Mouse (Mus musculus) T-helper 1 cell (primary cell): ENCODE measurements around the gene Gan.

ENCODE experiments used
- in situ Hi-C: fragments of 300-600 bp; cut with MboI, MseI; formaldehyde crosslinking; loops from one replicate; pipeline ENCODE4 v1.15.1; 2025; ENCODE audit warnings: high pct_unique_total_duplicates

Gan gene

DNA sequence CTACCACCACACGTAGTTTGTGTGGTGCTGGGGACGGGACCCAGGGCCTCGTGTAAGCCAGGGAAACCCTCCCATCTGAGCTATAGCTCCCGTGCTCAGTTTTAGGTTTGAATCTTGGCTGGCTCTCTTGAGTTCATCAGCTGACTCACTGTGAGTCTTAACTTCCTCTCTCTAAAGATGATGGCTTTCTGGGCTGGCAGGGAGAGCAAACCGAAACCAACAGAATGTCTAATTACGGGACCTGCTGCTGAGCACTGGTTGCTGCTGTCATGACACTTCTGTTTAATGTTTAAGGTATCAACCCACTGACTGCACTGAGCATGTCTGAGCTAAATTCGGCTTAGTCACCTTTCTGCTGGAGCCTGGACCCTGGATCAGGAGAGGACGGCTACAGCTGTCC lies 94.7 kb downstream of the Gan start:
- in situ Hi-C loops: no loop called here

GRCm38 (mm10) chr8:117253390-117254269 lies 95.7 kb downstream of the Gan start:
- in situ Hi-C loops: no loop called here

DNA sequence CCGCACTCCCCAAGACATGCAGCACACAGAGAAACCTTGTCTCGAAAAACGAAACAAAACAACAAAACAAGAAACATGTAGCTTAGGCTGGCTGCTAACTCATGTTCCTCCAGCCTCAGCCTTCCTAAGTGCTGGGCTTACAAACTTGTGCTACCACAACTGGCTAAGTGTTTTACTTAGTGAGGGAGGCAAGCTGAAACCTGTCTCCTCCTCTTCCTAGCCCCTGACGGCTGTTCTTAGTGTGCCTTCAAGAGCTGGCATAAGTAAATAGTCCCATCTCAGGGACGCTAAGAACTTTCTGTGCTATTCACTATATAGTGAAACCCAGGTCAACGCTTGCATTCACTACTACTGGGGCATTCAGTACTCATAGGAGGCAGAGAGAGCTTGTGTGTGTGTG lies 96.6 kb downstream of the Gan start:
- in situ Hi-C loops: no loop called here

GRCm38 (mm10) chr8:117256292-117256938 lies 98.5 kb downstream of the Gan start:
- in situ Hi-C loops: no loop called here

GRCm38 (mm10) chr8:117257029-117257820 lies 99.3 kb downstream of the Gan start, which contains the start of gene Cmip:
TSS of gene Cmip (plus strand) at chr8:117257064.
- in situ Hi-C loops: no loop called here

DNA sequence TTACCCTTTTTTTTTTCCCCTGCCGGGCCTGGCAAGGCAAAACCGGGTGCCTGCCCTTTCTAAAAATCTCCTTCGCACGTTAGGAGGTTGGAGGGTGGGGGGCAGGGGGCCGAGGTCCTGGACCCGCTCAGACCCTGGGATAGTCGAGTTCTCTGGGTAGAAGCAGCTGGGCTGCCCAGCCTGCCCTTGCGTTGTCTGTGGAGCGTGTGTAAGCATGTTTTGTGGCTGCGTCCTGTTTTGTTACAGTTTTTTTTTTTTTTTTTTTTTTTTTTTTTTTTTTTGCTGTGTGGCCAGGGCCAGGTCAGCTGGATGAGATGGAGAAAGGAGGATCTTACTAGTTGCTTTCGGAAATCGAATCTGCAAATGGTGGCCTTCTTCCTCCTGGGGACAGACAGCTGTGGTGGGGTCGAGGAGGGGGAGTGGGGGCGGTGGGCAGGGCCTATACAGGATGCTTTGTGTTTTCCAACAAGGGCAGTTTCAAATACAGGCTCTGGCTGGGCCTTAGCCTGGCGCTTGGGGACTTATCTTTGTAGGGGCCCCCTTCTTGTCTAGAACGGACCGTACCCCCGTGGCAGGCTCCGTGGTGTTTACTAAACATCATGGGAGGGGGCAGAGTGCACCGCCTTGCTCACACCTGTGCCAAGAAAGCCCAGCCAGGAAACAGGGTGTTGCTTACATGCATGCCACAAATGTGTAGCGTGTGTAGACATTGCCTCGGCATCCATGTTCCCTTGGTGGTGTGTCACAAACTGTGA lies 100.1 kb downstream of the Gan start:
- in situ Hi-C loops: no loop called here

- in situ Hi-C loops: no loop called here
Observed at GRCm38 (mm10) chr8:117258576-117259040, 100.7 kb downstream of the Gan start.

DNA sequence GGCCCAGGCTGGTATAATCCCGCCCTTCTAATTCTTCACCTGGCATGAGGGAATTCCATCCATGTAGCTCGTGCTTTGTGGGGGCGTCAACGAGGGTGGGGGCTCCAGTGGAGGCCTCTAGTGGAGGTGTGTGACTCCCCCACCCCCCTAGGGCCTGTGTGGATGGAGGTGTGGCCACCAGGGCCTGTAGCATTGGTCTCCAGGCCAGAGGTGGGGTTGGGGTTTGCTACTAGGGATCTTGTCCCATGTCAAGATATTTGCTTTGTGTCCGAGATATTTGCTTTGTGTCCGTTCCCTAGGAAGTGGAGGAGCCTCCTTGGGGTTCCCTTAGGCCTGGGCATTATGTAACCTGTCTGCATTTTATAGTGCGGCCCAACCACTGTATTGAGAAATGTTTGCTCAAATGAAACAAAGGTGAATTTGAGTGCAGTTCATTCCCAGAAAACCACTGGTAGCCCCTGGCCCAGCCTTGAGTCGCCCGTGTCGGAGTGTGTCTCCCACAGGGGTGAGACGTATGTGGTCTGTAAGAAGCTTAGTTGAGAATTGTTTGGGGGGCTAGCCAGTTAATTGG lies 101.6 kb downstream of the Gan start:
- in situ Hi-C loops: loop anchor here (5.0 kb wide), 1 partner anchor 102 kb away; the partner anchor contains the start of gene Gan

DNA sequence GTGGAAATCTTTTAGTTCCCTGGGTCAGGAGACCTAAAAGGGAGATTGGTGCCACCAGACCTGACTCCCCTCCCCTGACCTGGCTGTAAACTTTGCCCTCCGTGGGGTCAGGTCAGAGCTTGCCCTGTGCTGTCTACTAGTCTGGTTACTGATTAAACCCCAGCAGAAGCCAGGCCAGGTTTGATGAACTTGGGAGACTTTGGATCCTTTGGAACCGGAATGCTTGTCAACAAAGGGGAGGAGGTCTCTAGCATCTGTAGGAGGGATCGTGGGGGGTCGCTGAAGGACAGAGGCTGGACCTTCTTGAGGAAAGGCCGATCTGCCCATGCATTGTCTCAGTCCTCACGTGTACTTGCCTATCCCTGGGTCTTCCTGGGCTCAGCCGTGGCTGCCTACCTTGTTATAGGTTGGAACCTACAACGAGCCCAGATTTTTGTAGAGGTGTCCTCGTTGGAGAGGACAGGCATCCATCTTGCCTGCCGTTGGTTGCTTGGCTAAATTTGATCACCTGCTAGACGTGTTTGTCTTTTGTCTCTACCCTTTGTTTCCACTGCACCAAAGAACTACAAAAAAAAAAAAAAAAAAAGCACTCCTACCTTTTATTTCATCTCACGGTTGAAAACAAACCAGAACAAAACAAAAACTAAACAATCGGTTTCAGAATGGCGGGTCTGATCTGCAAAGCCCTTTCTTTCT lies 102.4 kb downstream of the Gan start:
- in situ Hi-C loops: loop anchor here (5.0 kb wide), 1 partner anchor 103 kb away; the partner anchor contains the start of gene Gan

DNA sequence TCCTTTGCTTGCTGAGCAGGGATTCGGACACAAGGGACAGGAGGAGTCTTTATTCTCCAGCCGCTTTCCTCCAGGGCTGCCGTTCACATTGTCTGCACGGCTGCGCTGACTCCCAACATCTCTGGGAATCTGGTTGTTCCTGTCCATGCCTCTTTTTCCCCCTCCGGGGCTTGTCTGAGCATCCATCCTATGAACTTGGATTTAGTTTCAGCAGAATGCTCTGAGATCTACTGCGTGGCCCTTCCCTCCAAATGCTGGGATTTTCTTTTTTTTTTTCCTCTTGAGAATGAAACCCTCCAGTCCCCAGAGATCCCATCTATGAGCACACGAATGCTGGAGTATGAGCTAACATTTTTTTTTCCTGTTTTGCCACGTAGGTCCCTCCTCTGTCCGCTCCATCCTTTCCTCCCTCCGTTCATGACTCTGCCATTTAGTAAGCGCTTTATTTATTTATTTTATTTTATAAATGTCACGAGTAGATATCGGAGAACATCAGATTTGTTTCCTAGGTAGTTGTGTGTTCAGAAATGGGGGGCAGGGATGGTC lies 103.1 kb downstream of the Gan start:
- in situ Hi-C loops: loop anchor here (5.0 kb wide), 1 partner anchor 104 kb away; the partner anchor contains the start of gene Gan

DNA sequence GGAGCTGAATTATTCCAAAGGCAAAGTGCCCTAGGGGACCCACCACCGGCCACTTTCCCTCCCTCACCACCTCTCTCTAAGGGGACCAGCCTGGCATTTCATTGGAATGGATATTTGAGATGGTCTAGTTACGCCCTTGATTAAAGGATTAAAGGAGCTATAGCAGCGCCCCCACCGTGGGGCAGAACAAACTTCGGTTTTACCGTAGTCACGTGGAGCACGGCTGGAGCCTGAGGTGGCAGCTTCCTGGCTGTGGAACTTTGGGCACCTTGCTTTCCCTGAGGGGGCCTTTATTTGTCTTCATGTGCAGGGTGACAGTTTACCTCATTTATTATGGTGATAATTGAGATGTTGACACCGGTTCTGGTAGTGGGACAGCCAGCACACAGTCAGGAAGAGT lies 103.8 kb downstream of the Gan start:
- in situ Hi-C loops: loop anchor here (5.0 kb wide), 1 partner anchor 104 kb away; the partner anchor contains the start of gene Gan

GRCm38 (mm10) chr8:117262685-117263084 lies 104.8 kb downstream of the Gan start:
- in situ Hi-C loops: loop anchor here (5.0 kb wide), 1 partner anchor 105 kb away; the partner anchor contains the start of gene Gan

GRCm38 (mm10) chr8:117263442-117263841 lies 105.5 kb downstream of the Gan start:
- in situ Hi-C loops: loop anchor here (5.0 kb wide), 1 partner anchor 106 kb away; the partner anchor contains the start of gene Gan

DNA sequence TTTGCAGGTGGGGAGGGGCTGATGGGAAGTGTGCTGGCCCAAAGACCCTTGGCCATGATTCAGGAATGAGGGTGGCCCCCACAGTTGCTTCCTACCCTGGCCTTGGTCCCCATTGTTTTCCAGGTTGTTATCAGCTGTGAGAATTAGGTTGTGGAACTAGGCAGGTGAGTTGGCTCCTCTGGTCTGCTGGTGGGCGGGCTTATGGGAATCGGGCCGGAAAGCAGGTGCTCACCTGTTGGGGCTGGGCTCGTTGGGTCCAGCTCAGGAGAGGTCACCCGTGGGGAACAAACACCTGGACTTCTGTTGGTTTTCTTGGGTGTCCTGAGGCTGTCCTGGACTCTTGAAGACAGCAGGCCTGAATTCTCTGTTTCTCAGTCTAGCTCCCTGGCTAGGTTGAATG lies 107.1 kb downstream of the Gan start:
- in situ Hi-C loops: no loop called here
